Mouse (Mus musculus): ENCODE measurements around the gene Prr5. TPM values are rescaled to one million over a fixed set of nuclear protein-coding genes. Genes with fewer than 3 reads are reported as not detected.
A peak's percentile ranks its signal among the peaks of the same experiment; 100 is the strongest.

Prr5 gene
- polyA plus RNA-seq, 2 experiments: 3.0 to 5.2 TPM

GRCm38 (mm10) chr15:84641948-84642347, 27.5 kb upstream of the Prr5 start:
- Histone ChIP-seq H3K4me1 (replicated peaks; ENCODE audit: control insufficient read depth in 2 of 2, insufficient read depth in 2 of 2, low read length in 1 of 2) (peaks cover 0 to 11% of the 10 kb centered on the region in 2 experiments; a peak in 2 of 4 replicates), H3K4me3 (ENCODE audit: insufficient read depth in 1 of 2, low read depth in 2 of 2, low read length in 2 of 2) (no peak overlapping the region), H3K4me2 (ENCODE audit: low read depth) (no peak overlapping the region), H3K9me3 (ENCODE audit: control insufficient read depth, low read length) (no peaks in the 10 kb centered on the region), H3K9ac (replicated peaks) (no peak overlapping the region), H3K27ac (no peak overlapping the region), H3K27me3 (ENCODE audit: control insufficient read depth, insufficient read depth, low read length) (no peaks in the 10 kb centered on the region), H3K36me3 (replicated peaks; ENCODE audit: control insufficient read depth, insufficient read depth, low read depth) (no peaks in the 10 kb centered on the region)
- no peak for DNase-seq (ENCODE audit: low read depth in 3 of 3, low spot score in 3 of 3)
- no peak for TF ChIP-seq EP300 (IDR thresholded peaks at IDR 0.05; ENCODE audit: low read depth)
- TF ChIP-seq CTCF (IDR thresholded peaks at IDR 0.05; ENCODE audit: low read depth): no peak
- WGBS (ENCODE audit: insufficient replicate concordance): 88% methylated on average over 1 of the region's 1 CpGs
- ATAC-seq (ENCODE audit: insufficient read depth): no peak

- no peaks in the 10 kb centered on the region for H3K9me3 ChIP-seq (ENCODE audit: control insufficient read depth, low read length)
- no peak overlapping the region for H3K9ac ChIP-seq (replicated peaks)
- no peak for ATAC-seq (ENCODE audit: insufficient read depth)
- H3K4me1 ChIP-seq (replicated peaks; ENCODE audit: control insufficient read depth in 2 of 2, insufficient read depth in 2 of 2, low read length in 1 of 2): peaks cover 0 to 11% of the 10 kb centered on the region in 2 experiments; a peak in 2 of 4 replicates
- H3K4me2 ChIP-seq (ENCODE audit: low read depth): no peak overlapping the region
- no peak overlapping the region for H3K4me3 ChIP-seq (ENCODE audit: insufficient read depth in 1 of 2, low read depth in 2 of 2, low read length in 2 of 2)
- no peaks in the 10 kb centered on the region for H3K36me3 ChIP-seq (replicated peaks; ENCODE audit: control insufficient read depth, insufficient read depth, low read depth)
- no peak for TF ChIP-seq EP300 (IDR thresholded peaks at IDR 0.05; ENCODE audit: low read depth)
- TF ChIP-seq CTCF (IDR thresholded peaks at IDR 0.05; ENCODE audit: low read depth): no peak
- no peak for DNase-seq (ENCODE audit: low read depth in 3 of 3, low spot score in 3 of 3)
- H3K27ac ChIP-seq: no peak overlapping the region
- H3K27me3 ChIP-seq (ENCODE audit: control insufficient read depth, insufficient read depth, low read length): no peaks in the 10 kb centered on the region
- WGBS (ENCODE audit: insufficient replicate concordance): 0% methylated on average over 1 of the region's 1 CpGs
These were observed 26.2 kb upstream of the Prr5 start for GRCm38 (mm10) chr15:84643178-84643577.

GRCm38 (mm10) chr15:84651481-84651880, 17.9 kb upstream of the Prr5 start:
- Histone ChIP-seq H3K36me3 (replicated peaks; ENCODE audit: control insufficient read depth, insufficient read depth, low read depth) (no peaks in the 10 kb centered on the region), H3K9me3 (ENCODE audit: control insufficient read depth, low read length) (no peaks in the 10 kb centered on the region), H3K4me2 (ENCODE audit: low read depth) (no peak overlapping the region), H3K4me3 (ENCODE audit: insufficient read depth in 1 of 2, low read depth in 2 of 2, low read length in 2 of 2) (no peak overlapping the region), H3K4me1 (replicated peaks; ENCODE audit: control insufficient read depth in 2 of 2, insufficient read depth in 2 of 2, low read length in 1 of 2) (peaks cover 0 to 6% of the 10 kb centered on the region in 2 experiments; a peak in 1 of 4 replicates), H3K9ac (replicated peaks) (no peak overlapping the region), H3K27ac (no peak overlapping the region), H3K27me3 (ENCODE audit: control insufficient read depth, insufficient read depth, low read length) (peaks cover 3% of the 10 kb centered on the region)
- no peak for TF ChIP-seq EP300 (IDR thresholded peaks at IDR 0.05; ENCODE audit: low read depth)
- TF ChIP-seq CTCF (IDR thresholded peaks at IDR 0.05; ENCODE audit: low read depth): no peak
- ATAC-seq (ENCODE audit: insufficient read depth): no peak
- no peak for DNase-seq (ENCODE audit: low read depth in 3 of 3, low spot score in 3 of 3)
- WGBS (ENCODE audit: insufficient replicate concordance): 66% methylated on average over 6 of the region's 6 CpGs

GRCm38 (mm10) chr15:84653151-84653550, 16.3 kb upstream of the Prr5 start:
- Histone ChIP-seq H3K9ac (replicated peaks) (no peak overlapping the region), H3K36me3 (replicated peaks; ENCODE audit: control insufficient read depth, insufficient read depth, low read depth) (no peaks in the 10 kb centered on the region), H3K4me3 (ENCODE audit: insufficient read depth in 1 of 2, low read depth in 2 of 2, low read length in 2 of 2) (no peak overlapping the region), H3K4me1 (replicated peaks; ENCODE audit: control insufficient read depth in 2 of 2, insufficient read depth in 2 of 2, low read length in 1 of 2) (peaks cover 0 to 6% of the 10 kb centered on the region in 2 experiments; a peak in 1 of 4 replicates), H3K4me2 (ENCODE audit: low read depth) (no peak overlapping the region), H3K27ac (no peak overlapping the region), H3K9me3 (ENCODE audit: control insufficient read depth, low read length) (no peaks in the 10 kb centered on the region), H3K27me3 (ENCODE audit: control insufficient read depth, insufficient read depth, low read length) (peaks cover 3% of the 10 kb centered on the region)
- WGBS (ENCODE audit: insufficient replicate concordance): 75% methylated on average over 7 of the region's 7 CpGs
- ATAC-seq (ENCODE audit: insufficient read depth) (no peak), DNase-seq (ENCODE audit: low read depth in 3 of 3, low spot score in 3 of 3) (no peak)
- TF ChIP-seq EP300 (IDR thresholded peaks at IDR 0.05; ENCODE audit: low read depth): no peak
- no peak for TF ChIP-seq CTCF (IDR thresholded peaks at IDR 0.05; ENCODE audit: low read depth)

- Histone ChIP-seq H3K4me1 (replicated peaks; ENCODE audit: control insufficient read depth in 2 of 2, insufficient read depth in 2 of 2, low read length in 1 of 2) (peaks cover 0 to 6% of the 10 kb centered on the region in 2 experiments; a peak in 1 of 4 replicates), H3K4me3 (ENCODE audit: insufficient read depth in 1 of 2, low read depth in 2 of 2, low read length in 2 of 2) (peak overlapping the region in 1 of 2 experiments; percentile 48; a peak in 2 of 4 replicates), H3K27me3 (ENCODE audit: control insufficient read depth, insufficient read depth, low read length) (peaks cover 3% of the 10 kb centered on the region), H3K9me3 (ENCODE audit: control insufficient read depth, low read length) (no peaks in the 10 kb centered on the region), H3K36me3 (replicated peaks; ENCODE audit: control insufficient read depth, insufficient read depth, low read depth) (no peaks in the 10 kb centered on the region), H3K4me2 (ENCODE audit: low read depth) (peak overlapping the region; percentile 38; the same call in 1 of the 2 replicates), H3K27ac (no peak overlapping the region), H3K9ac (replicated peaks) (no peak overlapping the region)
- peak; percentile 25; the same call in 1 of the 2 replicates for TF ChIP-seq CTCF (IDR thresholded peaks at IDR 0.05; ENCODE audit: low read depth)
- TF ChIP-seq EP300 (IDR thresholded peaks at IDR 0.05; ENCODE audit: low read depth): no peak
- DNase-seq (ENCODE audit: low read depth in 3 of 3, low spot score in 3 of 3) (no peak), ATAC-seq (ENCODE audit: insufficient read depth) (peak; percentile 45)
- 6% methylated on average over 28 of the region's 28 CpGs for WGBS (ENCODE audit: insufficient replicate concordance)
These were observed 15.1 kb upstream of the Prr5 start for GRCm38 (mm10) chr15:84653979-84654966.
